Mouse (Mus musculus) frontal cortex, postnatal 36 days (tissue): ENCODE results near the gene Kcnn3.

ENCODE experiments used
- DNase-seq, 2 experiments: peaks; one replicate each; pipeline ENCODE4 v3.0.0; 2022; ENCODE audit warnings: low spot score in 2 of 2

Kcnn3 gene

GRCm38 (mm10) chr3:89664808-89665207 lies 144.8 kb downstream of the Kcnn3 start:
- DNase-seq = no peak

DNA sequence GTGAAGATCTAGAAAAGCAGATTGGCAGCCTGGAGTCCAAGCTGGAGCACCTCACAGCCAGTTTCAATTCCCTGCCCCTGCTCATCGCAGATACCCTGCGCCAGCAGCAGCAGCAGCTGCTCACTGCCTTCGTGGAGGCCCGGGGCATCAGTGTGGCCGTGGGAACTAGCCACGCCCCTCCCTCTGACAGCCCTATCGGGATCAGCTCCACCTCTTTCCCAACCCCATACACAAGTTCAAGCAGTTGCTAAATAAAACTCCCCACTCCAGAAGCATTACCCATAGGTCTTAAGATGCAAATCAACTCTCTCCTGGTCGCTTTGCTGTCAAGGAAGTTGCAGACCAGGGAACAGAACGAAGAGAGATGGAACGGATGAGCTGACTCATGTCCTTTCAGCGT lies 147.2 kb downstream of the Kcnn3 start:
- DNase-seq = no peak

- no peak for DNase-seq
Observed at GRCm38 (mm10) chr3:89671334-89671733, 151.4 kb downstream of the Kcnn3 start.

- no peak for DNase-seq
Observed at GRCm38 (mm10) chr3:89672573-89673317, 152.8 kb downstream of the Kcnn3 start.

- DNase-seq = no peak
Observed at GRCm38 (mm10) chr3:89677617-89678016, 157.7 kb downstream of the Kcnn3 start.

GRCm38 (mm10) chr3:89686031-89686430 lies 166.1 kb downstream of the Kcnn3 start:
- DNase-seq = no peak

- peak; percentile 91 to 97 for DNase-seq
Observed at GRCm38 (mm10) chr3:89688694-89689581, 169.0 kb downstream of the Kcnn3 start.

- DNase-seq = no peak
Observed at GRCm38 (mm10) chr3:89691776-89692175, 171.8 kb downstream of the Kcnn3 start.

GRCm38 (mm10) chr3:89696152-89696821 lies 176.3 kb downstream of the Kcnn3 start:
- DNase-seq = peak in 1 of 2 experiments; percentile 40

DNA sequence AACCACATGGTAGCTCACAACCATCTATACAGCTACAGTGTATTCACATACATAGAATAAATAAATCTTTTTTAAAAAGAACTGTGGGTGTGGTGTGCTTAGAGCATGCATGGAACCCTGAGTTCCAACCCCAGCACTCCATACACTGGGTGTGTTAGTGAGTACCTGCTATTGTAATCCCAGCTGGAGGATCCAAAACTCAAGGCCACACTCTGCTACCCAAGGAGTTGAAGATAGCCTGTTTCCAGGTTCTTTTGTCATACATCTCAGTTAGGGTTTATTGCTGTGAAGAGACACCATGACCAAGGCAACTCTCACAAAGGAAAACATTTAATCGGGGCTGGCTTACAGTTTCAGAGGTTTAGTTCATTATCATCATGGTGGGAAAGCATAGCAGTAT lies 179.0 kb downstream of the Kcnn3 start:
- DNase-seq = no peak

- no peak for DNase-seq
Observed at GRCm38 (mm10) chr3:89700461-89700860, 180.5 kb downstream of the Kcnn3 start.

GRCm38 (mm10) chr3:89703596-89703995 lies 183.6 kb downstream of the Kcnn3 start:
- DNase-seq = no peak

GRCm38 (mm10) chr3:89704064-89704463 lies 184.1 kb downstream of the Kcnn3 start:
- no peak for DNase-seq

- peak; percentile 94 to 97 for DNase-seq
Observed at GRCm38 (mm10) chr3:89714359-89715206, 194.6 kb downstream of the Kcnn3 start, which contains the start of gene Adar. Gene Adar (plus strand): TSS chr3:89715022.

GRCm38 (mm10) chr3:89715207-89715966 lies 195.4 kb downstream of the Kcnn3 start:
- no peak for DNase-seq

GRCm38 (mm10) chr3:89715967-89716256 lies 195.9 kb downstream of the Kcnn3 start:
- DNase-seq = peak in 1 of 2 experiments; percentile 38

DNA sequence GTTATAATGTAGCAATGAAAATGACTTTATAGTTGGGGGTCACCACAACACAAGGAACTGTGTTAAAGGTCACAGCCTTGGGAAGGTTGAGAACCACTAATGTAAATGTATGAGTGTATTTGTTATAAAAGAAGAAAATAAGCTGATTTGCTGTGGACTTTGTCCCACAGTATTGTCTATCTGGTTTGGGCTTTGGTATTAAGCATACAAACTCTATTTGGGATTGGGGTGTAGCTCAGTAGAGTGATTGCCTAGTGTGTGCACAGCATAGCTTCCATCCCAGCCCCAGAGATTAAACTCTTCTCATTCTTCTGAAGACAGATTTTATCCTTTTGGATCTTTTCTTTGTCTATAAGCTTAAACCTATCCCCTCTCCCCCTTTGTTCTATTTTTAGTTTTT lies 202.1 kb downstream of the Kcnn3 start:
- no peak for DNase-seq

- no peak for DNase-seq
Observed at GRCm38 (mm10) chr3:89723400-89724084, 203.6 kb downstream of the Kcnn3 start.
